Mouse (Mus musculus) Patski (cell line): Measurements from ENCODE around the gene Brap. TPM values are rescaled to one million over a fixed set of nuclear protein-coding genes. Genes with fewer than 3 reads are reported as not detected.

ENCODE experiments used
- ATAC-seq: fragments of 100-300 bp; one replicate; pipeline ENCODE4 v1.8.0; 2021
- CTCF ChIA-PET: fragments of 350-600 bp; sonication (Branson Sonifier 250); formaldehyde crosslinking; loops from one replicate; lab custom pipeline; 2022; ENCODE audit warnings: inconsistent platforms; lab: Charles Lee
- POLR2A ChIA-PET: fragments of 350-600 bp; sonication (Branson Sonifier 250); formaldehyde crosslinking; loops from one replicate; lab custom pipeline; 2022; ENCODE audit warnings: antibody characterized with exemption, inconsistent platforms; lab: Charles Lee
- DNase-seq: peaks from one replicate; pipeline ENCODE4 v3.0.0-alpha.2; 2011; ENCODE audit warnings: low read depth, low spot score
- H3K27me3 ChIP-seq: fragments of 371-371 bp; one replicate; pipeline ENCODE4 v1.5.1; 2021
- CTCF ChIP-seq: fragments of 100-300 bp; IDR thresholded peaks from one replicate; pipeline ENCODE4 v1.5.1; 2021
- in situ Hi-C: fragments of 300-500 bp; cut with MboI; formaldehyde crosslinking; loops from 3 replicates; pipeline ENCODE4 v1.11.1; 2018; ENCODE audit warnings: low pct_unique_long_range_greater_than_20kb, mixed read lengths
- polyA plus RNA-seq: library from polyadenylated mRNA; unstranded; gene quantifications from one replicate; pipeline ENCODE4 v1.2.3, GENCODE M21; 2021

Gene Brap
- polyA plus RNA-seq, 1 experiment from 2014 or later, result 65.3 TPM

DNA sequence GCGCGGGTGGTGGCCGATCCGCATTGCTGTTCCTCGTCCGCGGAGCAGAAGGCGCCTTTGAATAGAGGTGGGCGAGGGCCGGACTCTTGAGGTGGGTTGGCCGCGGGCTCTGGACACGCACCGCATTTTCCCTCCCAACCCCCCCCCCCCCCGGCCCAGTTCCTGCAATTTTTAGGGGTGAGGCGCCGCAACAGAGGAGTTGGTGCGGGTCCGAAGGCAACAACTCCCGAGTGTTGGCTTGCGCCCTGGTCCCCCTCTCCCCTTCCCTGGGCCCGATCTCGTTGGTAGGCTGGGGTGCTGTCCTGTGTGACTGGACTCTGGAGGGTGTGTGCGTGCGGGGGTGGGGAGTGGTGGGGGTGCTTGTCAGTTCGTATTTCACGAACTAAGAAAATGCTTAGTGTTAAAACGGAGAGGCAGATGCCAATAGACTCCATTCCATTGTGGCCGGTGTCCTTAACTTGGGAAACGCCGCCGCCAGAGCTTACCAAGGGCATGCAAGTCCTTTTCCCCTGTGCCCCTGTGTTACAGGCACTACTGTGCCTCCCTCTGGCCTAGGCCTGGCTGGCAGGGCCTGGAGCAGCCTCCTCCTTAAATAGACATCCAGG lies 52.7 kb downstream of the Brap start:
- in situ Hi-C loops, result no loop called here
- CTCF ChIA-PET, result no interaction called here
- TF ChIP-seq CTCF, result no peak
- ATAC-seq, result peak; percentile 40
- POLR2A ChIA-PET, result no interaction called here
- no peaks in the 10 kb centered on the region for H3K27me3 ChIP-seq
- peak; percentile 34 for DNase-seq

DNA sequence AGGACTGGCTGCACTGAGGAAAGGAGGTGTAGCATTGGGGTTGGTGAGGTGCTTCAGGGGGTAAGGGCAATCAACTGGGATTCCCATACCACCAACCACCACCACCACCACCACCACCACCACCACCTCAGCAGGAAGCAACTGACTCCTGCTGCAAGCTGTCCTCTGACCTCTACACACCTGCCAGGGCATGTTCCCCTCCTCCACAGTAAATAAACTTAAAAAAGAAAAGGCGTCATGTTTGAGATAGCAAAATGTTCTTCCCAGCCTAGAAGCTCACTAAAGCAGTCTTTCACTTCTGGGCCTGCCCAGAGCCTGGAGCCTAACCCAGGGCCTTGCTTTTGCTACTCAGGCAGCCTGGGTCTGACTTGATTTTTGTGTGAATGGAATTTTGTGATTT lies 54.0 kb downstream of the Brap start:
- no peak for TF ChIP-seq CTCF
- ChIA-PET POLR2A (interaction anchor here (0.8 kb wide), 1 partner anchor 40 kb away, joined by 3 read pairs; no protein-coding TSS in a partner anchor), CTCF (interaction anchor here (0.7 kb wide), 1 partner anchor 29 kb away, joined by 3 read pairs; no protein-coding TSS in a partner anchor)
- ATAC-seq, result no peak
- no peaks in the 10 kb centered on the region for H3K27me3 ChIP-seq
- no peak for DNase-seq
- in situ Hi-C loops, result no loop called here

- POLR2A ChIA-PET, result interaction anchor here (0.7 kb wide), 1 partner anchor 1152 kb away, joined by 3 read pairs; no protein-coding TSS in a partner anchor
- CTCF ChIA-PET, result interaction anchor here (1.7 kb wide), 1 partner anchor 16 kb away, joined by 7 read pairs; no protein-coding TSS in a partner anchor
- no peak for DNase-seq
- ATAC-seq, result no peak
- no peaks in the 10 kb centered on the region for H3K27me3 ChIP-seq
- in situ Hi-C loops, result no loop called here
- TF ChIP-seq CTCF, result peak; percentile 35
Observed at GRCm38 (mm10) chr5:121714928-121715327, 54.6 kb downstream of the Brap start.

DNA sequence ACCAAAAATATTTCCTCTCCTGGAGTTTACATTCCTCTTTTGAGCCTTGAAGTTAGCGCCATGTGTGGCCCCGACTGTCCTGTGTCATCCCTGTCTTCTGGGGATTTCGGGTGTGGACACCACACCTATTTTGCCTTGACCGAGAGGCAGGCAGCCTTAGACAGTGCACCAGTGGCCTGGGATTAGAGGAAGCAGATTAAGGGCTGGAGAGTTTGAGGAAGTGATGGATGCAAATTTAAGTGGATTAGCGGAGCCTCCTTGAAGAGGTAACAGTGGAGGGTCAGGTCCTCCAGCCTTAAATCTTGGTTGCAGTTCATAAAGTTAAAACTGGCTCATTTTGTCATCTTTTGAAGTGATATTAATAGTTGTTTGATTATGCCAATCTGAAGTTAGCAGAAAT lies 58.1 kb downstream of the Brap start:
- no peaks in the 10 kb centered on the region for H3K27me3 ChIP-seq
- TF ChIP-seq CTCF, result no peak
- ChIA-PET CTCF (interaction anchor here (1.0 to 1.8 kb wide), 3 partner anchors 9 to 69 kb away, joined by 3 to 6 read pairs (median 4); no protein-coding TSS in a partner anchor), POLR2A (no interaction called here)
- ATAC-seq (no peak), DNase-seq (no peak)
- in situ Hi-C loops, result no loop called here

DNA sequence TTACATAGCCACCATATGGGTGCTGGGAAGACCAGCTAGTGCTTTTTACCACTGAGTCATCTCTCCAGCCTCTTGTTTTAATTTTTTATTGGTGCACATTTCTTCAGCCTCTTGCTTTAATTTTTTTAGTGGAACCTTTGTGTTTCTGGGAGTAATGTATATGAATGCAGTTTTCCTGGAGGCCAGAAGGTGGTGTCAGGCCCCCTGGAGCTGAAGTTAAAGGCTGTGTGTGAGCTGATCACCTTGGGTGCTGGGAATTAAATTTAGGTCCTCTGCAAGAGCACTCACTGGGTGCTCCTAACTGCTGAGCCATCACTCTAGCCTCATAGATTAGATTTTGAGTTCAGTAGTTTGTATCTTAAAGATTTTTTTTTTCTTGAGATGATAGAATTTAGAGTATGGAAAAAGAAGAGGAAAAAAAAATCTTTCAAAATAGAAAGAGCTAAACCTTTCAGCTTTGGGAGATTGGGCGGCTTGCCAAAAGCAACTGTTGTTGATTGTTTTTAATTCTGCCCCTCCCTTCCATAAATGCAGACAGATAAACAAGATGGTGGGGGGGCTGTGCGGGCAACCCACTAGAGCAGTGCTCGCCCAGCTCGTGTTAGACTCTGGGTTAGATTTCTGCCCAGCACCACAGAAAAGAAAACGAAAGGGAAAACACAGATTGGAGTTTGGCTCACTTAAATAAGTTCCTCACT lies 60.7 kb downstream of the Brap start:
- H3K27me3 ChIP-seq, result no peaks in the 10 kb centered on the region
- CTCF ChIA-PET, result interaction anchor here (1.0 to 2.9 kb wide), 3 partner anchors 7 to 70 kb away, joined by 3 to 9 read pairs (median 3); no protein-coding TSS in a partner anchor
- in situ Hi-C loops, result no loop called here
- ATAC-seq, result no peak
- POLR2A ChIA-PET, result interaction anchor here (1.0 to 1.6 kb wide), 3 partner anchors 9 to 13 kb away, joined by 3 read pairs; no protein-coding TSS in a partner anchor
- peak; percentile 57 for TF ChIP-seq CTCF
- no peak for DNase-seq

- TF ChIP-seq CTCF, result no peak
- DNase-seq, result no peak
- ATAC-seq, result no peak
- ChIA-PET CTCF (interaction anchor here (2.9 kb wide), 1 partner anchor 9 kb away, joined by 9 read pairs; no protein-coding TSS in a partner anchor), POLR2A (interaction anchor here (1.2 kb wide), 1 partner anchor 8 kb away, joined by 3 read pairs; no protein-coding TSS in a partner anchor)
- in situ Hi-C loops, result no loop called here
- no peaks in the 10 kb centered on the region for H3K27me3 ChIP-seq
Observed at GRCm38 (mm10) chr5:121721841-121722240, 61.5 kb downstream of the Brap start.

GRCm38 (mm10) chr5:121724678-121725077 lies 64.3 kb downstream of the Brap start:
- no peaks in the 10 kb centered on the region for H3K27me3 ChIP-seq
- ATAC-seq (no peak), DNase-seq (no peak)
- in situ Hi-C loops, result no loop called here
- TF ChIP-seq CTCF, result no peak
- ChIA-PET CTCF (no interaction called here), POLR2A (interaction anchor here (0.5 to 1.3 kb wide), 3 partner anchors 8 to 20 kb away, joined by 4 to 6 read pairs (median 4); no protein-coding TSS in a partner anchor)

DNA sequence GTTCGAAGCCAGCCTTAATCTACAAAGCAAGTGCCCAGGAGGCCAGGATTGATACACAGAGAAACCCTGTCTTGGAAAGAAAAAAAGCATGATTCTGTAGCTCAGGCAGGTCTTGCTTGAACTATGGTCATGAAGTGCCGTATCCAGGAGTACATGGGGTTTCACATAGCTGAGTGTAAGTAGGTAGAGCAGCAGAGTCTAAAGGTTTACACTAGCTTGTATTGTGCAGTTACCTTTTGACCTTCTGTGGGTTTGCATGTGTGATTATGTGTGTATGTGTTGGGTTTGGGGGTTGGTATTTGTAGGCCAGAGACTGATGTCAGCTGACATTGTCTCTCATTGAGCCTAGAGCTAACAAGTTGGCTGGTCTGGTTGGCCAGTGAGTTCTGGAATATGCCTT lies 69.7 kb downstream of the Brap start:
- DNase-seq (no peak), ATAC-seq (no peak)
- TF ChIP-seq CTCF, result no peak
- H3K27me3 ChIP-seq, result no peaks in the 10 kb centered on the region
- ChIA-PET POLR2A (interaction anchor here (0.7 to 1.6 kb wide), 3 partner anchors 8 to 84 kb away, joined by 3 to 5 read pairs (median 5); no protein-coding TSS in a partner anchor), CTCF (interaction anchor here (1.1 to 2.1 kb wide), 4 partner anchors 8 to 36 kb away, joined by 3 to 9 read pairs (median 6); no protein-coding TSS in a partner anchor)
- in situ Hi-C loops, result no loop called here

- in situ Hi-C loops, result no loop called here
- CTCF ChIA-PET, result no interaction called here
- no peak for ATAC-seq
Observed at GRCm38 (mm10) chr5:121736641-121737040, 76.3 kb downstream of the Brap start.

More at GRCm38 (mm10) chr5:121736641-121737040, 76.3 kb downstream of the Brap start:
- DNase-seq, result no peak
- POLR2A ChIA-PET, result interaction anchor here (1.0 kb wide), 1 partner anchor 12 kb away, joined by 4 read pairs; no protein-coding TSS in a partner anchor
- no peak for TF ChIP-seq CTCF
- H3K27me3 ChIP-seq, result no peaks in the 10 kb centered on the region

Other genes with a start within 250 kb of the Brap start
- 2.8 TPM for gene Tmem116, start 208.7 kb upstream of the Brap start, polyA plus RNA-seq
- gene Erp29, start 208.1 kb upstream of the Brap start, polyA plus RNA-seq, result 219 TPM
- 0.10 TPM for gene Adam1b, start 157.1 kb upstream of the Brap start, polyA plus RNA-seq
- 2.5 TPM for gene Adam1a, start 115.1 kb upstream of the Brap start, polyA plus RNA-seq
- gene Gm42878, start 115.1 kb upstream of the Brap start, polyA plus RNA-seq, result 0.19 TPM
- gene Mapkapk5, start 114.7 kb upstream of the Brap start, polyA plus RNA-seq, result 72.2 TPM
- 470 TPM for gene Aldh2, start 66.7 kb upstream of the Brap start, polyA plus RNA-seq
- 29.8 TPM for gene Acad12, start 41.6 kb upstream of the Brap start, polyA plus RNA-seq
- gene Acad10, start within 50 bp of the Brap start, polyA plus RNA-seq, result 34.7 TPM
- 209 TPM for gene Atxn2, start 50.8 kb downstream of the Brap start, polyA plus RNA-seq
- 22.2 TPM for gene Sh2b3, start 177.1 kb downstream of the Brap start, polyA plus RNA-seq
- 17.9 TPM for gene Pheta1, start 188.4 kb downstream of the Brap start, polyA plus RNA-seq